Comparison of ENCODE assay signal across 9 mouse cellular contexts in genomic region chr4:134237582-134238278, GRCm38 (mm10). TPM values are rescaled to one million over a fixed set of nuclear protein-coding genes. Genes with fewer than 3 reads are reported as not detected.
DNase-seq lines count a peak whose midpoint lies in the region; ATAC-seq and TF ChIP-seq lines count a peak whose summit lies in the region.
"Had no signal": no experiment of that assay in that cellular context is flagged by ENCODE, and none has a peak within 500 bp of the region (broad histone marks: within the 10 kb centered on the region; RNA-seq: fewer than 3 reads in every experiment).

No protein-coding gene starts in this region.

- no peak for DNase-seq in heart, postnatal 4 days
- no peak for DNase-seq in testis, postnatal 14 days (ENCODE audit: low spot score)
- DNase-seq in stomach, postnatal 0 days (ENCODE audit: low spot score) = peak; percentile 51
- no peak for DNase-seq in layer of hippocampus, adult 9-11 months
- DNase-seq in left cerebral cortex, adult 9 months (ENCODE audit: low spot score in 2 of 2) = no peak
- DNase-seq: right cerebral cortex, postnatal 25 days had no signal

- peaks cover 24% of the 10 kb centered on the region for H3K27me3 ChIP-seq in heart, embryonic 11.5 days (ENCODE audit: control insufficient read depth, insufficient read depth, low read length)
- no peaks in the 10 kb centered on the region for H3K27me3 ChIP-seq in testis, adult 2 months (ENCODE audit: control insufficient read depth, insufficient read depth, low read length)
- H3K27me3 ChIP-seq in limb, embryonic 15.5 days = peaks cover 17% of the 10 kb centered on the region
- H3K27me3 ChIP-seq in stomach, postnatal 0 days (ENCODE audit: control insufficient read depth, insufficient read depth, low read length) = no peaks in the 10 kb centered on the region

- H3K4me2 ChIP-seq in heart, embryonic 11.5 days = peak overlapping the region; percentile 80
- H3K4me2 ChIP-seq in limb, embryonic 15.5 days = peak overlapping the region; percentile 50
- H3K4me2 ChIP-seq in stomach, postnatal 0 days (replicated peaks; ENCODE audit: low read depth) = peak overlapping the region; percentile 50

- H3K36me3 ChIP-seq in heart, embryonic 11.5 days (ENCODE audit: control insufficient read depth, insufficient read depth, low read length) = no peaks in the 10 kb centered on the region
- H3K36me3 ChIP-seq in testis, adult 2 months (ENCODE audit: control insufficient read depth, insufficient read depth, low read length) = no peaks in the 10 kb centered on the region
- H3K36me3 ChIP-seq in limb, embryonic 15.5 days = no peaks in the 10 kb centered on the region
- H3K36me3 ChIP-seq in stomach, postnatal 0 days (ENCODE audit: control insufficient read depth, insufficient read depth, low read length) = no peaks in the 10 kb centered on the region

- peaks cover 7% of the 10 kb centered on the region for H3K4me1 ChIP-seq in heart, embryonic 11.5 days (ENCODE audit: control insufficient read depth, insufficient read depth, low read length)
- H3K4me1 ChIP-seq in testis, adult 2 months (ENCODE audit: control insufficient read depth, insufficient read depth, low read length) = peaks cover 11% of the 10 kb centered on the region
- H3K4me1 ChIP-seq in limb, embryonic 15.5 days = peaks cover 17% of the 10 kb centered on the region
- no peaks in the 10 kb centered on the region for H3K4me1 ChIP-seq in stomach, postnatal 0 days (replicated peaks; ENCODE audit: control insufficient read depth, insufficient read depth)

- TF ChIP-seq EP300 in stomach, postnatal 0 days (optimal IDR thresholded peaks at IDR 0.05) = no peak

- 17% methylated on average over 18 of the region's 19 CpGs for whole genome bisulfite sequencing in heart, embryonic 11.5 days (ENCODE audit: insufficient replicate concordance)
- WGBS in limb, embryonic 15.5 days = 13% methylated on average over 19 of the region's 19 CpGs
- WGBS in stomach, postnatal 0 days = 20% methylated on average over 19 of the region's 19 CpGs

- no peak overlapping the region for H3K27ac ChIP-seq in heart, embryonic 11.5 days (ENCODE audit: low read depth, low read length)
- no peak overlapping the region for H3K27ac ChIP-seq in testis, adult 2 months (ENCODE audit: control insufficient read depth, insufficient read depth, low read depth, low read length)
- peak overlapping the region; percentile 17; the same call in 1 of the 2 replicates for H3K27ac ChIP-seq in limb, embryonic 15.5 days
- H3K27ac ChIP-seq in stomach, postnatal 0 days (replicated peaks) = peak overlapping the region; percentile 91

- ATAC-seq in heart, embryonic 11.5 days (replicated peaks; ENCODE audit: insufficient number of reproducible peaks, low FRiP score, low TSS enrichment) = no peak
- ATAC-seq in limb, embryonic 15.5 days (ENCODE audit: insufficient number of reproducible peaks, low FRiP score, low TSS enrichment, low read depth) = peak; percentile 53; the same call in 1 of the 2 replicates
- ATAC-seq in stomach, postnatal 0 days (ENCODE audit: low FRiP score, low TSS enrichment) = peak; percentile 77

- no peaks in the 10 kb centered on the region for H3K9me3 ChIP-seq in heart, embryonic 11.5 days (replicated peaks; ENCODE audit: control insufficient read depth, low read length)
- H3K9me3 ChIP-seq in limb, embryonic 15.5 days = no peaks in the 10 kb centered on the region
- no peaks in the 10 kb centered on the region for H3K9me3 ChIP-seq in stomach, postnatal 0 days (ENCODE audit: control insufficient read depth, low read length)

- no peak for TF ChIP-seq POLR2A in testis, adult 2 months (IDR thresholded peaks at IDR 0.05; ENCODE audit: control insufficient read depth, low read depth, low read length)

- peak overlapping the region; percentile 41 for H3K4me3 ChIP-seq in heart, embryonic 11.5 days (ENCODE audit: low read depth, low read length)
- H3K4me3 ChIP-seq in testis, adult 2 months (ENCODE audit: control insufficient read depth, low read depth, low read length) = peak overlapping the region; percentile 4; the same call in 1 of the 2 replicates
- peak overlapping the region; percentile 35 for H3K4me3 ChIP-seq in limb, embryonic 15.5 days
- H3K4me3 ChIP-seq in stomach, postnatal 0 days (ENCODE audit: low read depth, low read length) = peak overlapping the region; percentile 46

- no peak for TF ChIP-seq CTCF in testis, adult 2 months (IDR thresholded peaks at IDR 0.05; ENCODE audit: control insufficient read depth, insufficient read depth, insufficient replicate concordance, low read depth, low read length)
- TF ChIP-seq CTCF in stomach, postnatal 0 days (IDR thresholded peaks at IDR 0.05; ENCODE audit: low read depth) = no peak

- H3K9ac ChIP-seq in heart, embryonic 11.5 days (ENCODE audit: low read depth, low read length) = peak overlapping the region; percentile 40; the same call in 1 of the 2 replicates
- 0 out of 2 replicates have a peak overlapping the region, but pooled peaks have one; percentile 14 for H3K9ac ChIP-seq in limb, embryonic 15.5 days
- H3K9ac ChIP-seq in stomach, postnatal 0 days (ENCODE audit: low read length) = peak overlapping the region; percentile 59

RNA-seq across cellular contexts. Expression of gene Cnksr1, which starts 0.5 kb away (rescaled TPM):
- 0.63 and 0.97 TPM in 2 replicates for polyA plus RNA-seq in heart, embryonic 11.5 days (2014; fragmentation: Nextera tagmentation; extraction: Ambion mirVana)
- total RNA-seq in heart, postnatal 4 days (2021) = 1 to 10 TPM; 1.6 to 2.0 TPM
- 0.88 and 1.2 TPM in 2 replicates for polyA plus RNA-seq in testis, adult 2 months (2012; rRNA removed)
- polyA plus RNA-seq in limb, embryonic 15.5 days (2015; fragmentation: Nextera tagmentation; extraction: Ambion mirVana) = 3.6 and 3.9 TPM in 2 replicates
- polyA plus RNA-seq in stomach, postnatal 0 days (2015; fragmentation: Nextera tagmentation; extraction: Ambion mirVana) = 9.4 and 9.5 TPM in 2 replicates

RNA-seq across cellular contexts. Expression of gene E130218I03Rik, which starts 5.7 kb away (rescaled TPM):
- polyA plus RNA-seq in heart, embryonic 11.5 days (2014; fragmentation: Nextera tagmentation; extraction: Ambion mirVana) = 0.23 TPM in 1 of 2 replicates, not detected in the other
- not detected for total RNA-seq in heart, postnatal 4 days (2021)
- polyA plus RNA-seq in testis, adult 2 months (2012; rRNA removed) = 0.11 and 0.26 TPM in 2 replicates
- polyA plus RNA-seq in limb, embryonic 15.5 days (2015; fragmentation: Nextera tagmentation; extraction: Ambion mirVana) = 0.22 TPM in 1 of 2 replicates, not detected in the other
- polyA plus RNA-seq in stomach, postnatal 0 days (2015; fragmentation: Nextera tagmentation; extraction: Ambion mirVana) = 0.21 and 0.31 TPM in 2 replicates

RNA-seq across cellular contexts. Expression of gene Zfp593, which starts 7.7 kb away (rescaled TPM):
- polyA plus RNA-seq in heart, embryonic 11.5 days (2014; fragmentation: Nextera tagmentation; extraction: Ambion mirVana) = 11.5 and 12.4 TPM in 2 replicates
- 1 to 10 TPM; 5.8 TPM for total RNA-seq in heart, postnatal 4 days (2021)
- 7.5 and 9.7 TPM in 2 replicates for polyA plus RNA-seq in testis, adult 2 months (2012; rRNA removed)
- 14.3 and 15.8 TPM in 2 replicates for polyA plus RNA-seq in limb, embryonic 15.5 days (2015; fragmentation: Nextera tagmentation; extraction: Ambion mirVana)
- 12.1 and 12.6 TPM in 2 replicates for polyA plus RNA-seq in stomach, postnatal 0 days (2015; fragmentation: Nextera tagmentation; extraction: Ambion mirVana)

RNA-seq across cellular contexts. Expression of gene Gm30191, which starts 9.0 kb away (rescaled TPM):
- not detected in 2 replicates for polyA plus RNA-seq in heart, embryonic 11.5 days (2014; fragmentation: Nextera tagmentation; extraction: Ambion mirVana)
- total RNA-seq in heart, postnatal 4 days (2021) = not detected
- 0.25 TPM in 1 of 2 replicates, not detected in the other for polyA plus RNA-seq in testis, adult 2 months (2012; rRNA removed)
- not detected in 2 replicates for polyA plus RNA-seq in limb, embryonic 15.5 days (2015; fragmentation: Nextera tagmentation; extraction: Ambion mirVana)
- polyA plus RNA-seq in stomach, postnatal 0 days (2015; fragmentation: Nextera tagmentation; extraction: Ambion mirVana) = not detected in 2 replicates

RNA-seq across cellular contexts. Expression of gene Catsper4, which starts 10.5 kb away (rescaled TPM):
- not detected in 2 replicates for polyA plus RNA-seq in heart, embryonic 11.5 days (2014; fragmentation: Nextera tagmentation; extraction: Ambion mirVana)
- total RNA-seq in heart, postnatal 4 days (2021) = not detected
- 126 and 129 TPM in 2 replicates for polyA plus RNA-seq in testis, adult 2 months (2012; rRNA removed)
- polyA plus RNA-seq in limb, embryonic 15.5 days (2015; fragmentation: Nextera tagmentation; extraction: Ambion mirVana) = 0.29 TPM in 1 of 2 replicates, not detected in the other
- polyA plus RNA-seq in stomach, postnatal 0 days (2015; fragmentation: Nextera tagmentation; extraction: Ambion mirVana) = 0.11 and 0.19 TPM in 2 replicates

Comparison
In these comparisons a context has a peak if more than half of its experiments do, and no peak if none do; other contexts are left out.
1. H3K27ac ChIP-seq: peak in limb, embryonic 15.5 days (single experiment) and stomach, postnatal 0 days (single experiment); none in heart, embryonic 11.5 days (single experiment) and testis, adult 2 months (single experiment).
2. Peak in every context shown above with its lines, with median percentiles within 50 percentile points of each other: H3K4me2 ChIP-seq, H3K4me3 ChIP-seq and H3K9ac ChIP-seq.